Mouse (Mus musculus): ENCODE measurements around the gene Gm7978. TPM values are rescaled to one million over a fixed set of nuclear protein-coding genes. Genes with fewer than 3 reads are reported as not detected.

Gene Gm7978
- not detected for total RNA-seq (2023)

GRCm38 (mm10) chr5:95736073-95736472, at the start of gene Gm7978:
Gene Gm7978 (minus strand): TSS chr5:95736173.

GRCm38 (mm10) chr5:95775690-95776089, 39.7 kb upstream of the Gm7978 start, which contains the start of gene E330014E10Rik:
Gene E330014E10Rik (plus strand): TSS chr5:95775990.

GRCm38 (mm10) chr5:95741714-95742113, 5.7 kb upstream of the Gm7978 start, which contains the start of gene Gm7982:
Gene Gm7982 (plus strand): TSS chr5:95742014.

Other genes starting within 250 kb of the Gm7978 start
- not detected for gene Gm3286, start 225.4 kb downstream of the Gm7978 start, total RNA-seq (2023)
- not detected for gene Gm7971, start 141.3 kb downstream of the Gm7978 start, total RNA-seq (2023)
- gene Gm7982, start 5.8 kb upstream of the Gm7978 start, total RNA-seq (2023) = not detected
- not detected for gene E330014E10Rik, start 39.8 kb upstream of the Gm7978 start, total RNA-seq (2023)
- gene Cxcl13, start 220.8 kb upstream of the Gm7978 start, total RNA-seq (2023) = not detected